ENCODE assay signal across 8 mouse cellular contexts in the genomic region with DNA sequence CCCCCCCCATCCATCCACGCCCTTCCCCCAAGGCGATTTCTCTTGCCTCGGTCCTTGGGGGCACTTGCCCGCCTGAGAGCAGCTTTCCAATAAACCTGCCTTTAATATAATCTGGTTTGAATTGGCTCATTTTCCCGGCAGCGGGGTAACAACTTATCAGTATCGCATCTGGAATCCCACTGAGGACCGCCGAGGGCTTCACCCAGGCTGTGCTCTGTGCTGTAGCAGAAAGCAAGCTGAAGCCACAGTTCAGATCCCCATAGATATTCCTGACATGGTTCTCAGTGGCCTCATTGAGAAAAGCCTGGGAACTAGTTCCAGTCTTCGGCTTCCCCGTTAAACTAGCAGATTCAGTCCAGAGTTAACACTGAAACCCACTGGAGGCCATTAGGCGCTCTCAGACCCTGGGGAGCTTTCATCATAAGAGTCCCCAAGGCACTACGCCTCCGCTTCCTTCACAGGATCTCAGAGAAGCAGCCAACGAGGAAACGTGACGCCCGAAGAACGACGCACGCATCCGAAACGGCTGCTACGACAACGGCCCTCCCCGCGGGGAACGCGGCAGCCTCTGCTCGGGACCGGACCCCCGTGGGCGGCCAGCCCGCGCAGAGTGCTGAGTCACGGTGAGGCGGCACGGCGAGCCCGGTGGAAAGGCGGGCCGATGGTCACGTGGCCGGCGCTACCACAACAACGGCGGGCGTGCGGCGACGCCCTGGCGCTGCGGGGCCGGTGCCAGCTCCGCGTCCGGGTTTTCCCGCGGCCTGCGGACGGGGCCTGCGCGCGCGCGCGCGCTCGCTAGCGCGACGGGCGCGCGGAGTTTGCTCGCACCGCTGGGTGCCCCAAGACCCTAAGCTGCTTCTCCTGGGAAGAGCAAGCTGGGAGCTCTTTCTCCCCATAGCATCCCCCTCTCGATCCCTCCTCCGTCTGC. TPM values are rescaled to one million over a fixed set of nuclear protein-coding genes. Genes with fewer than 3 reads are reported as not detected.
A peak's percentile ranks its signal among the peaks of the same experiment; 100 is the strongest.
DNase-seq lines count a peak whose midpoint lies in the region; ATAC-seq and TF ChIP-seq lines count a peak whose summit lies in the region.

No protein-coding gene starts in this region.

- in situ Hi-C loops in ES-E14 (cut with MboI; ENCODE audit: low sequenced_read_pairs in 2 of 2, unreplicated experiment in 2 of 2) = no loop called here

- H3K9ac ChIP-seq in ES-E14 (ENCODE audit: insufficient read depth, low read depth, low read length, poor library complexity, severe bottlenecking) = peak overlapping the region; percentile 91
- H3K9ac ChIP-seq in forebrain, embryonic 14.5 days (ENCODE audit: low read length) = peak overlapping the region; percentile 65
- peak overlapping the region; percentile 50 for H3K9ac ChIP-seq in neural tube, embryonic 14.5 days (replicated peaks; ENCODE audit: low read depth, low read length)

- no peak for TF ChIP-seq CTCF in testis, adult 2 months (IDR thresholded peaks at IDR 0.05; ENCODE audit: control insufficient read depth, insufficient read depth, insufficient replicate concordance, low read depth, low read length)

- ATAC-seq in forebrain, embryonic 14.5 days = peak; percentile 88
- ATAC-seq in neural tube, embryonic 14.5 days (ENCODE audit: low read depth) = peak; percentile 90

- no peaks in the 10 kb centered on the region for H3K9me3 ChIP-seq in ES-E14 (ENCODE audit: control insufficient read depth, insufficient read depth, low read depth, low read length)
- H3K9me3 ChIP-seq in forebrain, embryonic 14.5 days (replicated peaks; ENCODE audit: control insufficient read depth, low read length) = no peaks in the 10 kb centered on the region
- H3K9me3 ChIP-seq in neural tube, embryonic 14.5 days (ENCODE audit: control insufficient read depth, low read length) = no peaks in the 10 kb centered on the region

- peak; percentile 86 for TF ChIP-seq POLR2A in testis, adult 2 months (IDR thresholded peaks at IDR 0.05; ENCODE audit: control insufficient read depth, low read depth, low read length)

- peak; percentile 59 for DNase-seq in ES-E14 (ENCODE audit: low read depth, low spot score)
- peak; percentile 93 for DNase-seq in cerebellum, adult 11 months
- DNase-seq in forebrain, embryonic 14.5 days (ENCODE audit: low spot score) = peak; percentile 94
- peak; percentile 96 for DNase-seq in heart, postnatal 14 days
- peak; percentile 96 for DNase-seq in layer of hippocampus, adult 18-20 months (ENCODE audit: low spot score in 2 of 2)
- peak; percentile 95 to 97 for DNase-seq in lung, adult 18-20 months

- H3K27ac ChIP-seq in ES-E14 (ENCODE audit: insufficient read depth, low read depth, low read length, poor library complexity, severe bottlenecking) = peak overlapping the region; percentile 94
- peak overlapping the region; percentile 78 for H3K27ac ChIP-seq in forebrain, embryonic 14.5 days (ENCODE audit: low read depth, low read length)
- peak overlapping the region; percentile 76 for H3K27ac ChIP-seq in neural tube, embryonic 14.5 days (ENCODE audit: low read depth, low read length)
- H3K27ac ChIP-seq in testis, adult 2 months (ENCODE audit: control insufficient read depth, insufficient read depth, low read depth, low read length) = peak overlapping the region; percentile 93

- peak overlapping the region; percentile 75 to 79 for H3K4me3 ChIP-seq in ES-E14 (ENCODE audit: insufficient read depth in 1 of 2, low read depth in 1 of 2, low read length in 2 of 2, poor library complexity in 1 of 2, severe bottlenecking in 1 of 2)
- peak overlapping the region; percentile 52 for H3K4me3 ChIP-seq in forebrain, embryonic 14.5 days (ENCODE audit: low read depth, low read length)
- H3K4me3 ChIP-seq in neural tube, embryonic 14.5 days (ENCODE audit: low read depth, low read length) = peak overlapping the region; percentile 57
- H3K4me3 ChIP-seq in testis, adult 2 months (ENCODE audit: control insufficient read depth, low read depth, low read length) = peak overlapping the region; percentile 88

- under 1% methylated on average over 65 of the region's 79 CpGs for WGBS in forebrain, embryonic 14.5 days
- WGBS in neural tube, embryonic 14.5 days = 1% methylated on average over 79 of the region's 79 CpGs

- peak overlapping the region; percentile 79 for H3K4me2 ChIP-seq in forebrain, embryonic 14.5 days (ENCODE audit: low read length)
- peak overlapping the region; percentile 69 for H3K4me2 ChIP-seq in neural tube, embryonic 14.5 days (ENCODE audit: low read depth, low read length)

- intact Hi-C loops in heart, postnatal 14 days (cut with DNase I) = loop anchor here (5.0 kb wide), 1 partner anchor 208 kb away; a partner anchor contains a TSS

- H3K4me1 ChIP-seq in ES-E14 (ENCODE audit: control insufficient read depth in 2 of 2, insufficient read depth in 2 of 2, low read length in 2 of 2, poor library complexity in 1 of 2) = peaks cover 2 to 3% of the 10 kb centered on the region in 2 experiments; a peak in 2 of 4 replicates
- peaks cover 4% of the 10 kb centered on the region for H3K4me1 ChIP-seq in forebrain, embryonic 14.5 days (ENCODE audit: control insufficient read depth, insufficient read depth, low read length)
- H3K4me1 ChIP-seq in neural tube, embryonic 14.5 days (ENCODE audit: control insufficient read depth, insufficient read depth, low read length) = no peaks in the 10 kb centered on the region
- peaks cover 11% of the 10 kb centered on the region for H3K4me1 ChIP-seq in testis, adult 2 months (ENCODE audit: control insufficient read depth, insufficient read depth, low read length)

- no peaks in the 10 kb centered on the region for H3K27me3 ChIP-seq in forebrain, embryonic 14.5 days (replicated peaks; ENCODE audit: control insufficient read depth, insufficient read depth, low read length)
- no peaks in the 10 kb centered on the region for H3K27me3 ChIP-seq in neural tube, embryonic 14.5 days (ENCODE audit: control insufficient read depth, insufficient read depth, low read length)
- H3K27me3 ChIP-seq in testis, adult 2 months (ENCODE audit: control insufficient read depth, insufficient read depth, low read length) = no peaks in the 10 kb centered on the region

- no peaks in the 10 kb centered on the region for H3K36me3 ChIP-seq in ES-E14 (ENCODE audit: control insufficient read depth, insufficient read depth, low read length, poor library complexity, severe bottlenecking)
- no peaks in the 10 kb centered on the region for H3K36me3 ChIP-seq in forebrain, embryonic 14.5 days (ENCODE audit: control insufficient read depth, insufficient read depth, low read length)
- H3K36me3 ChIP-seq in neural tube, embryonic 14.5 days (ENCODE audit: control insufficient read depth, insufficient read depth, low read length) = no peaks in the 10 kb centered on the region
- no peaks in the 10 kb centered on the region for H3K36me3 ChIP-seq in testis, adult 2 months (ENCODE audit: control insufficient read depth, insufficient read depth, low read length)

TF ChIP-seq in ES-E14, 5 proteins besides CTCF, POLR2A, EP300 and RAD21:
- TF ChIP-seq ZC3H11A (IDR thresholded peaks at IDR 0.05; ENCODE audit: borderline replicate concordance, low read depth, low read length) (no peak), HCFC1 (IDR thresholded peaks at IDR 0.05; ENCODE audit: borderline replicate concordance, insufficient read depth, low read length) (peak; percentile 69; the same call in 1 of the 2 replicates), ZNF384 (IDR thresholded peaks at IDR 0.05; ENCODE audit: low read depth, low read length) (no peak), MAFK (IDR thresholded peaks at IDR 0.05; ENCODE audit: insufficient read depth, low read depth, low read length) (peak; percentile 99), CHD2 (IDR thresholded peaks at IDR 0.05; ENCODE audit: low read depth, low read length) (no peak)

RNA-seq across cellular contexts. Expression of a gene that starts 3.9 kb away (rescaled TPM):
- total RNA-seq in ES-E14 (2012; rRNA removed) = 25.2 and 30.1 TPM in 2 replicates
- polyA plus RNA-seq in forebrain, embryonic 14.5 days (2014; fragmentation: Nextera tagmentation; extraction: Ambion mirVana) = 17.2 and 20.3 TPM in 2 replicates
- 10 to 100 TPM in 1 of 2 experiments, 1 to 10 TPM in 1; 9.7 to 11.6 TPM for total RNA-seq in heart, postnatal 14 days (2021)
- total RNA-seq in layer of hippocampus, adult 18-20 months (2021) = 10 to 100 TPM; 45.1 to 46.3 TPM
- polyA plus RNA-seq in neural tube, embryonic 14.5 days (2014; fragmentation: Nextera tagmentation; extraction: Ambion mirVana) = 22.3 and 25.1 TPM in 2 replicates
- 11.1 and 12.9 TPM in 2 replicates for polyA plus RNA-seq in testis, adult 2 months (2012; rRNA removed)

Comparison
In these comparisons a context has a peak if more than half of its experiments do, and no peak if none do; other contexts are left out.
1. Peak in every context shown above with its lines: DNase-seq, ATAC-seq, H3K4me3 ChIP-seq and H3K27ac ChIP-seq.